Mouse (Mus musculus) limb, embryonic 12.5 days (tissue): ENCODE measurements at regions not wholly inside any gene's neighbourhood (a gene's known extent, or its start where the extent isn't known, plus 50 kb on each side); places are given as distances from the start of the nearest gene placed in this dataset.

Experiments
- ATAC-seq: fragments of 200-750 bp; cut with Nextera tagmentation; 2 replicates; pipeline ENCODE4 v1.8.0; 2017; ENCODE audit warnings: low read depth, moderate TSS enrichment; ENCODE audit not compliant: insufficient number of reproducible peaks, insufficient read depth, low FRiP score, low TSS enrichment
- H3K27ac ChIP-seq: fragments of 300-500 bp; sonication (generic); 2 replicates; pipeline ENCODE4 v1.5.1; 2016; ENCODE audit warnings: mild to moderate bottlenecking, moderate library complexity
- H3K27me3 ChIP-seq: fragments of 300-500 bp; sonication (generic); 2 replicates; pipeline ENCODE4 v1.6.1; 2016; ENCODE audit warnings: mild to moderate bottlenecking, moderate library complexity
- H3K36me3 ChIP-seq: fragments of 300-500 bp; sonication (generic); 2 replicates; pipeline ENCODE4 v1.6.1; 2016; ENCODE audit warnings: mild to moderate bottlenecking, moderate library complexity
- H3K4me1 ChIP-seq: fragments of 300-500 bp; sonication (generic); replicated peaks from 2 replicates; pipeline ENCODE4 v1.6.1; 2016
- H3K4me2 ChIP-seq: fragments of 300-500 bp; sonication (generic); 2 replicates; pipeline ENCODE4 v1.6.1; 2016; ENCODE audit warnings: mild to moderate bottlenecking, moderate library complexity
- H3K4me3 ChIP-seq: fragments of 300-500 bp; sonication (generic); replicated peaks from 2 replicates; pipeline ENCODE4 v1.5.1; 2016; ENCODE audit warnings: mild to moderate bottlenecking
- H3K9ac ChIP-seq: fragments of 300-500 bp; sonication (generic); replicated peaks from 2 replicates; pipeline ENCODE4 v1.6.1; 2016; ENCODE audit warnings: mild to moderate bottlenecking, moderate library complexity
- H3K9me3 ChIP-seq: fragments of 300-500 bp; sonication (generic); 2 replicates; pipeline ENCODE4 v1.6.1; 2016; ENCODE audit warnings: mild to moderate bottlenecking, moderate library complexity
- WGBS: fragments of 180-500 bp; shearing (Covaris S2); methylation state at CpG from one replicate; pipeline ENCODE4 v1.1.7; 2016; 5-methylcytosine and 5-hydroxymethylcytosine counted together

DNA sequence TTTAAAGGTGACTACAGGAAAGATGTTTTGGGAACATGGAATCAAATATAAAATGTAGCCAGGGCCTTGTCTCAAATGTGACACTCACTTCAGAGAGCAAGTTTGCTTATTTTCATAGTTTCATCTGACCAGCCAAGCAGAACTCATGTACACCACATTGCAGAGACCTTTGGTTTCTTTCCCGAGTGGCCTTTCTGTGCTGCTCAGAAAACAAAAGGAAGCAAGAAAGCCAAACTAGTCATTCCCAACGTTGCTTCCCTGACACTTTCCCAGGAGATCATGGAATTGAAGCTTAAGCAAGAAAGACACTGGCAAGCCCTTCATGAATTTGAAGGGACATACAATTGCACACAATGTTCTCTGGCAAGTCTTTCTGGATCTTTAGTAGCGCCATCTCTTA is 191.3 kb downstream of the Col12a1 start:
- no peak overlapping the region for H3K4me3 ChIP-seq
- ATAC-seq = no peak
- no peak overlapping the region for H3K27ac ChIP-seq
- H3K27me3 ChIP-seq = no peaks in the 10 kb centered on the region
- H3K4me1 ChIP-seq = 0 out of 2 replicates have a peak, but pooled peaks cover 3% of the 10 kb centered on the region
- no peak overlapping the region for H3K9ac ChIP-seq
- no peak overlapping the region for H3K4me2 ChIP-seq
- WGBS = 81% methylated on average over 3 of the region's 3 CpGs
- H3K36me3 ChIP-seq = no peaks in the 10 kb centered on the region
- no peaks in the 10 kb centered on the region for H3K9me3 ChIP-seq
